Mouse (Mus musculus): ENCODE results near the gene Higd1c.
A peak's percentile ranks its signal among the peaks of the same experiment; 100 is the strongest.

DNA sequence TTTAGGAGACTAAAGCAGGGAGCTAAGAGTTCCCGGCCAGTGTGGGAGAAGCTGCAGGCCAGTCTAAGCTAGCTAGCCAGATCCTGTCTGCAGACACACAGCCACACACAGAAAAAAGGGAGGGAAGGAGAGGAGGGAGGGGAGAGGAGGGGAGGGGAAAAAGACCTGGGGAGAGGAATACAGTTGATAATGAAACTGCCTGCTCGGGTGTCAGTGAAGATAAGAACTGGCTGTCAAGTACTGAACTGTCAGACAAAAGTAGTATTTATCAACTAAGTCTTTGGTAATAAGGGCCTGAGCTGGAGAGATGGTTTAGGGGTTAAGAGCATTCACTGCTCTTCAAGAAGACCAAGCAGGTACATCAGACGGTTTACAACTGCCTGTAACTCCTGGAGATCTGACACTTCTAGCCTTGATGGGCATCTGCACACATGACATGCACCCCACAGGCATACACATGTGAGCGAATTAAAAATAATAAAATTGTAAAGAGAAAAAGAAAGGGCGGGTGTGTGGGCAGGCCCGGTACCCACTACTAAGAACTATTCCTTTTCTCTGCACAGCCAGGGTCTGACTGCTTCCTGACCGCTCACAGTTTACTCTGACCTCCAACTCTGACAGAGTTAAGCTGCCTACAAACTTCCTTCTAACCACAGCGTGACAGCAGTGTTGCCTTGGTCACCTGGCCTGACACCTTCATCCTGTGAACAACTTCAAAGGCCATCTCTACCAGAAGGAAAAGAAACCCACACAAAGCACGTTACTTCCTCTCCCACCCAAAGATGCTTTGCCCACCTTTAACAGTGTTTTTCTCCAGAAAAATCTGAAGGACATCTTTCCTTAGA lies 55.8 kb downstream of the Higd1c start:
- TF ChIP-seq GATA1 (IDR thresholded peaks at IDR 0.05; ENCODE audit: low read length), result peak; percentile 89
- TF ChIP-seq TAL1 (IDR thresholded peaks at IDR 0.05; ENCODE audit: low read length), result peak; percentile 86
